Mouse (Mus musculus): Measurements from ENCODE around the gene Pde4d. TPM values are rescaled to one million over a fixed set of nuclear protein-coding genes. Genes with fewer than 3 reads are reported as not detected.

The Pde4d gene
- polyA plus RNA-seq, 1 experiment = 33.8 TPM

- TF ChIP-seq CTCF (IDR thresholded peaks at IDR 0.05; ENCODE audit: borderline replicate concordance, insufficient read depth, low read depth, low read length) = no peak
- no peak for TF ChIP-seq POLR2A (IDR thresholded peaks at IDR 0.05; ENCODE audit: borderline replicate concordance, insufficient read depth, low read length)
- no peaks in the 10 kb centered on the region; the same call in 1 of the 2 replicates for H3K4me1 ChIP-seq (ENCODE audit: control insufficient read depth, insufficient read depth, low read length)
- DNase-seq = no peak
- no peak overlapping the region for H3K4me3 ChIP-seq (replicated peaks; ENCODE audit: insufficient read depth, low read depth, low read length)
- no peaks in the 10 kb centered on the region for H3K27me3 ChIP-seq (ENCODE audit: control insufficient read depth, insufficient read depth, low read length)
- H3K27ac ChIP-seq (ENCODE audit: insufficient read depth, low read length) = no peak overlapping the region
- WGBS = 81% methylated on average over 2 of the region's 2 CpGs
Observed at GRCm38 (mm10) chr13:109693769-109694168, 1244.0 kb downstream of the Pde4d start.

DNA sequence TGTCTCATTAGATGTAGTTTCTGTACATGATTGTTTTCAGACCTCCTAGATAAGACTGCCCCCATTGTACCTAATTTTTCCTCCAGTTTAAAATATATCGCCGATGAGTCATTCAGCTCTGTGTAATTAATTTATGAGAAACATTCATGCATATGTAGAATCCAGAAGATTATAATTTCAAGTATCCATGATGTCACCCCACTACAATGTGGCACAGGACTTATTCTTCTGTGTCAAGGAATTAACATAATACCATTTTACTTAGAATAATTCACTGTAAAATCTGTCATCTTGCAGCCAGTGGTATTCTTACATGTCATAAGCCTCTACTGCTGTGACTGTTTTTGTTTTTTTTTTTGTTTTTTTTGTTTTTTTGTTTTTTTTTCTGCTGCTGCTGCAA lies 1244.5 kb downstream of the Pde4d start:
- Histone ChIP-seq H3K4me3 (replicated peaks; ENCODE audit: insufficient read depth, low read depth, low read length) (no peak overlapping the region), H3K27ac (ENCODE audit: insufficient read depth, low read length) (no peak overlapping the region), H3K4me1 (ENCODE audit: control insufficient read depth, insufficient read depth, low read length) (no peaks in the 10 kb centered on the region; the same call in 1 of the 2 replicates), H3K27me3 (ENCODE audit: control insufficient read depth, insufficient read depth, low read length) (no peaks in the 10 kb centered on the region)
- TF ChIP-seq CTCF (IDR thresholded peaks at IDR 0.05; ENCODE audit: borderline replicate concordance, insufficient read depth, low read depth, low read length) = no peak
- TF ChIP-seq POLR2A (IDR thresholded peaks at IDR 0.05; ENCODE audit: borderline replicate concordance, insufficient read depth, low read length) = no peak
- DNase-seq = no peak
- WGBS = 78% methylated on average over 2 of the region's 2 CpGs

- 90% methylated on average over 6 of the region's 6 CpGs for WGBS
- TF ChIP-seq POLR2A (IDR thresholded peaks at IDR 0.05; ENCODE audit: borderline replicate concordance, insufficient read depth, low read length) = no peak
- TF ChIP-seq CTCF (IDR thresholded peaks at IDR 0.05; ENCODE audit: borderline replicate concordance, insufficient read depth, low read depth, low read length) = no peak
- DNase-seq = no peak
- Histone ChIP-seq H3K27me3 (ENCODE audit: control insufficient read depth, insufficient read depth, low read length) (no peaks in the 10 kb centered on the region), H3K27ac (ENCODE audit: insufficient read depth, low read length) (no peak overlapping the region), H3K4me3 (replicated peaks; ENCODE audit: insufficient read depth, low read depth, low read length) (no peak overlapping the region), H3K4me1 (ENCODE audit: control insufficient read depth, insufficient read depth, low read length) (no peaks in the 10 kb centered on the region; the same call in 1 of the 2 replicates)
Observed at GRCm38 (mm10) chr13:109695098-109695497, 1245.3 kb downstream of the Pde4d start.

GRCm38 (mm10) chr13:109706141-109706540 lies 1256.4 kb downstream of the Pde4d start:
- WGBS = 62% methylated on average over 2 of the region's 2 CpGs
- H3K27me3 ChIP-seq (ENCODE audit: control insufficient read depth, insufficient read depth, low read length) = no peaks in the 10 kb centered on the region
- TF ChIP-seq CTCF (IDR thresholded peaks at IDR 0.05; ENCODE audit: borderline replicate concordance, insufficient read depth, low read depth, low read length) (no peak), POLR2A (IDR thresholded peaks at IDR 0.05; ENCODE audit: borderline replicate concordance, insufficient read depth, low read length) (no peak)

GRCm38 (mm10) chr13:109706579-109706978 lies 1256.8 kb downstream of the Pde4d start:
- H3K4me3 ChIP-seq (replicated peaks; ENCODE audit: insufficient read depth, low read depth, low read length) = no peak overlapping the region
- TF ChIP-seq POLR2A (IDR thresholded peaks at IDR 0.05; ENCODE audit: borderline replicate concordance, insufficient read depth, low read length) = no peak
- TF ChIP-seq CTCF (IDR thresholded peaks at IDR 0.05; ENCODE audit: borderline replicate concordance, insufficient read depth, low read depth, low read length) = no peak
- H3K27me3 ChIP-seq (ENCODE audit: control insufficient read depth, insufficient read depth, low read length) = no peaks in the 10 kb centered on the region
- no peak overlapping the region for H3K27ac ChIP-seq (ENCODE audit: insufficient read depth, low read length)
- no peak for DNase-seq
- WGBS = 93% methylated on average over 5 of the region's 5 CpGs
- H3K4me1 ChIP-seq (ENCODE audit: control insufficient read depth, insufficient read depth, low read length) = peaks cover 5% of the 10 kb centered on the region; the same call in 1 of the 2 replicates

More at GRCm38 (mm10) chr13:109706141-109706540, 1256.4 kb downstream of the Pde4d start:
- no peak for DNase-seq
- H3K27ac ChIP-seq (ENCODE audit: insufficient read depth, low read length) = no peak overlapping the region
- H3K4me1 ChIP-seq (ENCODE audit: control insufficient read depth, insufficient read depth, low read length) = peaks cover 5% of the 10 kb centered on the region; the same call in 1 of the 2 replicates
- H3K4me3 ChIP-seq (replicated peaks; ENCODE audit: insufficient read depth, low read depth, low read length) = no peak overlapping the region

DNA sequence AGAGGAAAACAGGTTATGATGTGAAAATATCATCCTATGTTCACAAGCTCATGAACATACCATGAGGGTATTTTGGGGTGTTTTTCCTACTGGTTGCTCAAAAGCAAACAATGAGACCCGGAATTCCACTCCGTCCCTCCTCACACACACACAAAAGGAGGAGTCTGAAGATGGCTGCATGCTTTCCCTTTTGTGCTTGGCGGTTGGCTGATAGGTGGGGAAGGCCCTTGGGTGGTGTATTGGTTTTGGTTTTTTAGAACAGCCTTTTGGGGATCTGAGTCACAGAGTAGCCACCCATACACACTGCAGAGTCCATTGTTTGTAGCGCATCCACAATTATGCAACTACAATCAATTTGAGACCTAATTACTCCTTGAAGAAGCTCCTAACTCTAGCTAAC lies 1257.4 kb downstream of the Pde4d start:
- no peak for DNase-seq
- H3K4me3 ChIP-seq (replicated peaks; ENCODE audit: insufficient read depth, low read depth, low read length) = no peak overlapping the region
- H3K4me1 ChIP-seq (ENCODE audit: control insufficient read depth, insufficient read depth, low read length) = peaks cover 5% of the 10 kb centered on the region; the same call in 1 of the 2 replicates
- WGBS = 98% methylated on average over 4 of the region's 4 CpGs
- H3K27me3 ChIP-seq (ENCODE audit: control insufficient read depth, insufficient read depth, low read length) = no peaks in the 10 kb centered on the region
- H3K27ac ChIP-seq (ENCODE audit: insufficient read depth, low read length) = no peak overlapping the region
- no peak for TF ChIP-seq POLR2A (IDR thresholded peaks at IDR 0.05; ENCODE audit: borderline replicate concordance, insufficient read depth, low read length)

GRCm38 (mm10) chr13:109708326-109708725 lies 1258.6 kb downstream of the Pde4d start:
- 4% methylated on average over 2 of the region's 2 CpGs for WGBS
- Histone ChIP-seq H3K4me3 (replicated peaks; ENCODE audit: insufficient read depth, low read depth, low read length) (no peak overlapping the region), H3K27ac (ENCODE audit: insufficient read depth, low read length) (no peak overlapping the region), H3K27me3 (ENCODE audit: control insufficient read depth, insufficient read depth, low read length) (no peaks in the 10 kb centered on the region), H3K4me1 (ENCODE audit: control insufficient read depth, insufficient read depth, low read length) (peaks cover 5% of the 10 kb centered on the region; the same call in 1 of the 2 replicates)
- TF ChIP-seq POLR2A (IDR thresholded peaks at IDR 0.05; ENCODE audit: borderline replicate concordance, insufficient read depth, low read length) (no peak), CTCF (IDR thresholded peaks at IDR 0.05; ENCODE audit: borderline replicate concordance, insufficient read depth, low read depth, low read length) (no peak)
- peak; percentile 40 to 79 for DNase-seq

GRCm38 (mm10) chr13:109714581-109714980 lies 1264.8 kb downstream of the Pde4d start:
- TF ChIP-seq CTCF (IDR thresholded peaks at IDR 0.05; ENCODE audit: borderline replicate concordance, insufficient read depth, low read depth, low read length) = no peak
- no peak for TF ChIP-seq POLR2A (IDR thresholded peaks at IDR 0.05; ENCODE audit: borderline replicate concordance, insufficient read depth, low read length)
- DNase-seq = no peak
- H3K4me1 ChIP-seq (ENCODE audit: control insufficient read depth, insufficient read depth, low read length) = peaks cover 5% of the 10 kb centered on the region; the same call in 1 of the 2 replicates
- H3K4me3 ChIP-seq (replicated peaks; ENCODE audit: insufficient read depth, low read depth, low read length) = no peak overlapping the region
- WGBS = 92% methylated on average over 2 of the region's 2 CpGs
- no peaks in the 10 kb centered on the region for H3K27me3 ChIP-seq (ENCODE audit: control insufficient read depth, insufficient read depth, low read length)
- no peak overlapping the region for H3K27ac ChIP-seq (ENCODE audit: insufficient read depth, low read length)
